Mouse (Mus musculus): ENCODE results near the gene Pde7b. TPM values are rescaled to one million over a fixed set of nuclear protein-coding genes. Genes with fewer than 3 reads are reported as not detected.

Pde7b gene
- polyA plus RNA-seq, 1 experiment from 2014 or later: 2.4 TPM

- Histone ChIP-seq H3K4me3 (ENCODE audit: low read length) (no peak overlapping the region), H3K9ac (replicated peaks; ENCODE audit: low read length) (no peak overlapping the region), H3K9me3 (ENCODE audit: low read length) (no peaks in the 10 kb centered on the region), H3K36me3 (ENCODE audit: insufficient read depth, low read length) (no peaks in the 10 kb centered on the region), H3K4me1 (ENCODE audit: insufficient read depth, low read length) (no peaks in the 10 kb centered on the region), H3K27ac (ENCODE audit: low read length) (no peak overlapping the region), H3K27me3 (ENCODE audit: insufficient read depth, low read length) (no peaks in the 10 kb centered on the region), H3K4me2 (replicated peaks; ENCODE audit: low read depth, low read length) (no peak overlapping the region)
- no peak for ATAC-seq (ENCODE audit: low FRiP score, low TSS enrichment)
- 63% methylated on average over 2 of the region's 2 CpGs for WGBS
These were observed 287.9 kb downstream of the Pde7b start for GRCm38 (mm10) chr10:20437021-20437420.

GRCm38 (mm10) chr10:20435913-20436312, 289.0 kb downstream of the Pde7b start:
- 95% methylated on average over 7 of the region's 7 CpGs for WGBS
- Histone ChIP-seq H3K4me1 (ENCODE audit: insufficient read depth, low read length) (no peaks in the 10 kb centered on the region), H3K27ac (ENCODE audit: low read length) (no peak overlapping the region), H3K36me3 (ENCODE audit: insufficient read depth, low read length) (no peaks in the 10 kb centered on the region), H3K9me3 (ENCODE audit: low read length) (no peaks in the 10 kb centered on the region), H3K9ac (replicated peaks; ENCODE audit: low read length) (no peak overlapping the region), H3K27me3 (ENCODE audit: insufficient read depth, low read length) (no peaks in the 10 kb centered on the region), H3K4me2 (replicated peaks; ENCODE audit: low read depth, low read length) (no peak overlapping the region), H3K4me3 (ENCODE audit: low read length) (no peak overlapping the region)
- no peak for ATAC-seq (ENCODE audit: low FRiP score, low TSS enrichment)

DNA sequence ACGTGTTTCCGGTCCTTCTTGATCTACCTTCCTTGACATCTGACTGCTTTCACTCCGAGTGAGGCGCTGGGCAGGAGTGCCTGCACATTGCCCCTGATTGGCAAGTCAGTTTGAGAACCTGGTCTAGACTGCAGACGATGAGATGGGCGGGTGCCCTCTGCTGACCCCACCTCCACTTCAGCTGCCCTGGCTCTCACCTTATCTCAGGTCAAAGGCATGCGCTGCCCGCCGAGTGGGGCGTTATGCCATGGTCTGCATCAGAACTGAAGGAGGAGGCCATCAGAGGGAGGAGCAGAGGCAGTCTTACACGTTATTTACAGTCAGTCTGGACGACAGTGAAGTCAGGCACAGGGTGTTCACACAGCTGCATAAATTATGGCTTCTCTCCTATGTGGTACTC, 293.5 kb downstream of the Pde7b start:
- no peak for ATAC-seq (ENCODE audit: low FRiP score, low TSS enrichment)

GRCm38 (mm10) chr10:20421299-20421883, 303.5 kb downstream of the Pde7b start:
- Histone ChIP-seq H3K27ac (ENCODE audit: low read length) (no peak overlapping the region), H3K9ac (replicated peaks; ENCODE audit: low read length) (no peak overlapping the region), H3K9me3 (ENCODE audit: low read length) (no peaks in the 10 kb centered on the region), H3K4me3 (ENCODE audit: low read length) (no peak overlapping the region), H3K27me3 (ENCODE audit: insufficient read depth, low read length) (no peaks in the 10 kb centered on the region), H3K36me3 (ENCODE audit: insufficient read depth, low read length) (no peaks in the 10 kb centered on the region), H3K4me1 (ENCODE audit: insufficient read depth, low read length) (peaks cover 6% of the 10 kb centered on the region; the same call in 1 of the 2 replicates), H3K4me2 (replicated peaks; ENCODE audit: low read depth, low read length) (no peak overlapping the region)
- no peak for ATAC-seq (ENCODE audit: low FRiP score, low TSS enrichment)
- 65% methylated on average over 10 of the region's 10 CpGs for WGBS

More for the DNA sequence above, 293.5 kb downstream of the Pde7b start:
- Histone ChIP-seq H3K4me3 (ENCODE audit: low read length) (no peak overlapping the region), H3K4me2 (replicated peaks; ENCODE audit: low read depth, low read length) (no peak overlapping the region), H3K9ac (replicated peaks; ENCODE audit: low read length) (no peak overlapping the region), H3K36me3 (ENCODE audit: insufficient read depth, low read length) (no peaks in the 10 kb centered on the region), H3K27me3 (ENCODE audit: insufficient read depth, low read length) (no peaks in the 10 kb centered on the region), H3K9me3 (ENCODE audit: low read length) (no peaks in the 10 kb centered on the region), H3K27ac (ENCODE audit: low read length) (no peak overlapping the region), H3K4me1 (ENCODE audit: insufficient read depth, low read length) (no peaks in the 10 kb centered on the region)
- 49% methylated on average over 12 of the region's 12 CpGs for WGBS

GRCm38 (mm10) chr10:20420296-20420695, 304.6 kb downstream of the Pde7b start:
- 0 out of 2 replicates have a peak, but pooled peaks have one; percentile 19 for ATAC-seq (ENCODE audit: low FRiP score, low TSS enrichment)
- no peak overlapping the region for H3K4me2 ChIP-seq (replicated peaks; ENCODE audit: low read depth, low read length)
- H3K27me3 ChIP-seq (ENCODE audit: insufficient read depth, low read length): no peaks in the 10 kb centered on the region
- WGBS: 45% methylated on average over 7 of the region's 7 CpGs
- no peaks in the 10 kb centered on the region for H3K9me3 ChIP-seq (ENCODE audit: low read length)
- H3K9ac ChIP-seq (replicated peaks; ENCODE audit: low read length): no peak overlapping the region
- H3K4me3 ChIP-seq (ENCODE audit: low read length): no peak overlapping the region
- peaks cover 6% of the 10 kb centered on the region; the same call in 1 of the 2 replicates for H3K4me1 ChIP-seq (ENCODE audit: insufficient read depth, low read length)
- no peaks in the 10 kb centered on the region for H3K36me3 ChIP-seq (ENCODE audit: insufficient read depth, low read length)
- no peak overlapping the region for H3K27ac ChIP-seq (ENCODE audit: low read length)

GRCm38 (mm10) chr10:20418856-20419219, 306.0 kb downstream of the Pde7b start:
- Histone ChIP-seq H3K4me3 (ENCODE audit: low read length) (no peak overlapping the region), H3K27ac (ENCODE audit: low read length) (peak overlapping the region; percentile 72), H3K4me2 (replicated peaks; ENCODE audit: low read depth, low read length) (no peak overlapping the region), H3K4me1 (ENCODE audit: insufficient read depth, low read length) (peaks cover 6% of the 10 kb centered on the region; the same call in 1 of the 2 replicates), H3K27me3 (ENCODE audit: insufficient read depth, low read length) (no peaks in the 10 kb centered on the region), H3K9ac (replicated peaks; ENCODE audit: low read length) (no peak overlapping the region), H3K36me3 (ENCODE audit: insufficient read depth, low read length) (no peaks in the 10 kb centered on the region), H3K9me3 (ENCODE audit: low read length) (no peaks in the 10 kb centered on the region)
- ATAC-seq (ENCODE audit: low FRiP score, low TSS enrichment): peak; percentile 67; the same call in 1 of the 2 replicates
- WGBS: 53% methylated on average over 10 of the region's 10 CpGs

- no peak overlapping the region for H3K9ac ChIP-seq (replicated peaks; ENCODE audit: low read length)
- peaks cover 2% of the 10 kb centered on the region; the same call in 1 of the 2 replicates for H3K36me3 ChIP-seq (ENCODE audit: insufficient read depth, low read length)
- peak overlapping the region; percentile 72 for H3K27ac ChIP-seq (ENCODE audit: low read length)
- peaks cover 6% of the 10 kb centered on the region; the same call in 1 of the 2 replicates for H3K4me1 ChIP-seq (ENCODE audit: insufficient read depth, low read length)
- H3K4me3 ChIP-seq (ENCODE audit: low read length): no peak overlapping the region
- no peaks in the 10 kb centered on the region for H3K9me3 ChIP-seq (ENCODE audit: low read length)
- WGBS: 48% methylated on average over 11 of the region's 11 CpGs
- H3K4me2 ChIP-seq (replicated peaks; ENCODE audit: low read depth, low read length): no peak overlapping the region
- H3K27me3 ChIP-seq (ENCODE audit: insufficient read depth, low read length): no peaks in the 10 kb centered on the region
- ATAC-seq (ENCODE audit: low FRiP score, low TSS enrichment): peak; percentile 37; the same call in 1 of the 2 replicates
These were observed 306.5 kb downstream of the Pde7b start for GRCm38 (mm10) chr10:20418202-20418855.

- WGBS: 67% methylated on average over 10 of the region's 10 CpGs
- no peak for ATAC-seq (ENCODE audit: low FRiP score, low TSS enrichment)
- H3K27ac ChIP-seq (ENCODE audit: low read length): no peak overlapping the region
These were observed 315.7 kb downstream of the Pde7b start for GRCm38 (mm10) chr10:20409181-20409580.

GRCm38 (mm10) chr10:20408336-20408735, 316.5 kb downstream of the Pde7b start:
- WGBS: 45% methylated on average over 3 of the region's 3 CpGs

More at GRCm38 (mm10) chr10:20409181-20409580, 315.7 kb downstream of the Pde7b start:
- no peaks in the 10 kb centered on the region for H3K27me3 ChIP-seq (ENCODE audit: insufficient read depth, low read length)
- peaks cover 8% of the 10 kb centered on the region for H3K36me3 ChIP-seq (ENCODE audit: insufficient read depth, low read length)
- no peaks in the 10 kb centered on the region for H3K4me1 ChIP-seq (ENCODE audit: insufficient read depth, low read length)
- H3K4me2 ChIP-seq (replicated peaks; ENCODE audit: low read depth, low read length): no peak overlapping the region
- H3K9ac ChIP-seq (replicated peaks; ENCODE audit: low read length): no peak overlapping the region
- no peak overlapping the region for H3K4me3 ChIP-seq (ENCODE audit: low read length)
- no peaks in the 10 kb centered on the region for H3K9me3 ChIP-seq (ENCODE audit: low read length)

GRCm38 (mm10) chr10:20405471-20405870, 319.4 kb downstream of the Pde7b start:
- 83% methylated on average over 2 of the region's 2 CpGs for WGBS

More at GRCm38 (mm10) chr10:20408336-20408735, 316.5 kb downstream of the Pde7b start:
- Histone ChIP-seq H3K27ac (ENCODE audit: low read length) (no peak overlapping the region), H3K4me3 (ENCODE audit: low read length) (no peak overlapping the region), H3K9ac (replicated peaks; ENCODE audit: low read length) (no peak overlapping the region), H3K4me2 (replicated peaks; ENCODE audit: low read depth, low read length) (no peak overlapping the region), H3K9me3 (ENCODE audit: low read length) (no peaks in the 10 kb centered on the region), H3K36me3 (ENCODE audit: insufficient read depth, low read length) (peaks cover 6% of the 10 kb centered on the region; the same call in 1 of the 2 replicates), H3K27me3 (ENCODE audit: insufficient read depth, low read length) (no peaks in the 10 kb centered on the region), H3K4me1 (ENCODE audit: insufficient read depth, low read length) (no peaks in the 10 kb centered on the region)
- ATAC-seq (ENCODE audit: low FRiP score, low TSS enrichment): no peak

More at GRCm38 (mm10) chr10:20405471-20405870, 319.4 kb downstream of the Pde7b start:
- H3K27ac ChIP-seq (ENCODE audit: low read length): no peak overlapping the region
- H3K9ac ChIP-seq (replicated peaks; ENCODE audit: low read length): no peak overlapping the region
- no peaks in the 10 kb centered on the region for H3K27me3 ChIP-seq (ENCODE audit: insufficient read depth, low read length)
- no peak overlapping the region for H3K4me3 ChIP-seq (ENCODE audit: low read length)
- no peaks in the 10 kb centered on the region for H3K36me3 ChIP-seq (ENCODE audit: insufficient read depth, low read length)
- no peak overlapping the region for H3K4me2 ChIP-seq (replicated peaks; ENCODE audit: low read depth, low read length)
- H3K4me1 ChIP-seq (ENCODE audit: insufficient read depth, low read length): no peaks in the 10 kb centered on the region
- H3K9me3 ChIP-seq (ENCODE audit: low read length): no peaks in the 10 kb centered on the region
- peak; percentile 69; the same call in 1 of the 2 replicates for ATAC-seq (ENCODE audit: low FRiP score, low TSS enrichment)

All from kidney, embryonic 16.5 days (tissue).